Mouse (Mus musculus) adrenal gland, postnatal 14 days (tissue): ENCODE data around the gene Atp1a4. TPM values are rescaled to one million over a fixed set of nuclear protein-coding genes. Genes with fewer than 3 reads are reported as not detected.
A peak's percentile ranks its signal among the peaks of the same experiment; 100 is the strongest.
"Not testable (repeated sequence)": the region's sequence is repeated elsewhere in the genome, so short reads cannot be mapped to it uniquely, and the experiment has no call there.

Source experiments
- DNase-seq: peaks from one replicate; pipeline ENCODE4 v3.0.0; 2021; ENCODE audit warnings: mixed read lengths
- total RNA-seq: library from RNA; stranded (reverse); gene quantifications from 2 replicates; pipeline ENCODE4 v1.2.3, GENCODE M21; 2021

Atp1a4 gene
- total RNA-seq, 1 experiment from 2014 or later: 0.22 TPM

GRCm38 (mm10) chr1:172281522-172282254 is 23.5 kb upstream of the Atp1a4 start:
- DNase-seq: peak; percentile 60

GRCm38 (mm10) chr1:172279768-172280509 is 21.7 kb upstream of the Atp1a4 start:
- DNase-seq: no peak

DNA sequence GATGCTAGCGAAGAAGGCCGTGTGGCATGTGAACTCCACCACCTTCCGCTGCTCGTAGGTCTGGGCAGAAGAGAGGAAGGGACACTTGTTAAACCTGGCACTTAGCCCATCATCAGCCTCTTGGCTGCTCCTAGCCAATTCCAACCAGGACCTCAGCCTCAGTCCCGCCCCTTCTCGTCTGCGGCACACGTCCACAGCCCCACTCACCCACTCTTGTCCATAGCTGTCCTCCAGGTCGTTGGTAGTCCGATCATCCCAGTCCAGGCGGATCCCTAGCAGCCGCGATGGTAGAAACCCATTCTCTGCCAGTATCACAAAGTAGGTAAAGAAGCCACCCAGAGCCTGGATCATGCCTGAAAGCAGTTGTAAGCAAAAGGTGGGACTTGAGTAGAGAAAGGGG is 20.1 kb upstream of the Atp1a4 start:
- no peak for DNase-seq

- DNase-seq: no peak
Measured at GRCm38 (mm10) chr1:172277172-172277571, 19.0 kb upstream of the Atp1a4 start.

DNA sequence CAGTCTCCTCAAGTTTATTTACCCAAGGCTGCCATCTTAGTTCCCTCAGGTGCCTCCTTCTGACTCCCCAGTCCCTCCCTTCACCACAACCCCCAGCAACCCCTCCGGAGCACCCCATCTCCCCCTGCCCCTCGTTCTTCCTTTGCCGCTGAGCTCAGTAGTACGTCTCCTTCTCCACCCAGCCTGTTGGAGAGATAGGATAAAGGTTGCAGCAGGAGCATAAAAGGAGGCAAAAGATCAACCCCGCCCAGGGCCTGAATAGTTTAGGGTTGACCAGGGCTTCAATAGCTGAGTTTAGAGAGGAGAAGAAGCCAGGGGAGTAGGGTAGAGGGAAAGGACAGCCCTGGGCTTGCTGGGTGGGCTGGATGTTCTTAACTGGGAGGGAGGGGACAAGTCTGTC is 16.3 kb upstream of the Atp1a4 start:
- DNase-seq: no peak

DNA sequence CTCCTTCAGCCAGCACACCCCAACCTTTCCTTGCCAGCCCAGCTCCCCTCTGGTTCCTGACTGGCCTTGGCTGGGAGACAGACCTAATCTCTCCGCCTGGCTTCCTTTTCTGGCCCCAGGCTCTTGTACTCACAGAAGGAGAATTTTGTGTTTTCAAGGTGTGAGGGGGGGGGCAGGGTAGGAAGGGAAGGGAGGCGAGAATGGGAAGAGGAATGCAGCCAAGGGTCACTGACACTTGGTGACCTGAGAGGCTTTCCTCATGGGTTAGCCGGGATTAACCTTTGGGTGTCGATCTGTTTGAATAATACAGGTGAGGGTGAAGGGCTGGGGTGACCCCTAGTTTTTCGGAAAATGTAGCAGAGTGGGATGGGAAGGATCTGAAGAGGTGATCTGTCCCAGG is 15.9 kb upstream of the Atp1a4 start:
- DNase-seq: no peak

DNA sequence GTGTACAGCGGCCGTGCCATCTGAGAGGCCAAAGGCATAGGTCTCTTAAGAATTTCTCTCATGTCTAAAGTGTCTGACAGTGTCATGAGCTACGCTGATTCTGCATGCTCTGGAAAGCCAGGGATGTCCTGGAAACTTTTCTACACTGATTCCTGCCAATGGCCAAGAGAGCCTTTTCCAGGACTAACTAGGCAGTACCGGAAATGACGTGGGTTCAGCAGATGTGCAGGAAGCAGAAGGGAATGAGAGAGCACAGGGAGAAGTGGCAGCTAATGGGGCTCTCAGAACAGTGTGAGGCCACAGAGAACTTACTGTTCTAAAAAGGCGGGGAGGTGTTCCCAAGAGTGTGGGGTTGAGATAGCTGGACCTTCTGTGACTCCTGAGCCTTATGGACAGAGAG is 15.2 kb upstream of the Atp1a4 start:
- DNase-seq: no peak

DNA sequence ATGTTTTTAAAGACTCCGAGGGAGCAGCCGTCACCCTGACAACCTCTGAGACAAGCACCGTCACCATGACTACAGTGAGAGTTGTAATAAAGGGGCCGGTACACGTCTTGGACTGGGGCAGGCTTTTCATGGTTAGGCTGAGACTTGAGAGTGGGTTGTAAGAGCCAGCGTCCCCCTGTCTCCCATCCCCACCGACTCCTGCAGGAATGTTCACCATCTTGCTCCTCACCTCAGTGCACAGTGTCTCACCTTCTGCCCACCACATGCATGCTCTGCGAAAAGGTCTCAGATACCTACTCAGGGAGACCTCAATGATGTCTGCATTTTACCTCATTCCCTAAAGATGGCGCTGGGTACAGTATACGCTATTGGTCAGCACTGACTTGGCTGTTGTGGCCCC is 13.6 kb upstream of the Atp1a4 start:
- DNase-seq: no peak

- DNase-seq: no peak
Measured at GRCm38 (mm10) chr1:172271208-172271607, 13.0 kb upstream of the Atp1a4 start.

- DNase-seq: no peak
Measured at GRCm38 (mm10) chr1:172261477-172262078, 3.4 kb upstream of the Atp1a4 start, which contains the start of gene Igsf8. Gene Igsf8 (plus strand): TSS chr1:172261641.

- DNase-seq: peak; percentile 39
Measured at GRCm38 (mm10) chr1:172247679-172248078, 10.5 kb downstream of the Atp1a4 start.

GRCm38 (mm10) chr1:172247216-172247615 is 11.0 kb downstream of the Atp1a4 start:
- no peak for DNase-seq

- DNase-seq: not testable (repeated sequence)
Measured at GRCm38 (mm10) chr1:172244645-172245044, 13.6 kb downstream of the Atp1a4 start.

DNA sequence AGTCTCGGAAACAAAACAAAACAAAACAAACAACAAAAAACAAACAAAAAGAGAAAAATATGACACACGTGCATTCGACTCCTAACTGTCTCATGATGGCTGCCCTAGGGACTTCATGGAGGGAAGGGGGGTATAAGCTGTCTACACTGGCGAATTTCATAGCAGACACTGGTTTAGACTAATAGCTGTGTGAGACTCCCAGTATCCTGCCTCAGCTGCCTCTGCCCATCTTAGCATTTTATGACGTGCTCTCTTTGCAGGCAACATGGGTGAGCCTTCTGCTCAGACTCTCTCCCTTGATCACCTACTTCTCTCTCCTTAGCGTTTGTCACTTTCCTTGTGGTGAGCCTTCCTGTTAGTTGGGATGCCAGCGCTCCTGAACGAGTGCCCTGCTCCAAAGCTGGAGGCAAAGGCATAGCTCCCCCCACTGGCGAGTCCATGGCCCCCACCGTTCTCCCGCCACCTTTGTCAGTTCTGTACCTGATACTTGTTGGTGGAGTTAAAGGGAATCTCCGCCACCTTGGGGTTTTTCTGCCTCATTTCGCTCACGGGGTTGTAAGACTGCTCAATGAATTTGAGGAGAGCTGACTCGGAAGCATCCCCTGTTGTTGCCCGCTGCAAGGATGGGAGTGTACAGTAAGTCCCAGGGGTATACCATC is 14.5 kb downstream of the Atp1a4 start:
- DNase-seq: no peak

GRCm38 (mm10) chr1:172242401-172242800 is 15.8 kb downstream of the Atp1a4 start:
- no peak for DNase-seq

DNA sequence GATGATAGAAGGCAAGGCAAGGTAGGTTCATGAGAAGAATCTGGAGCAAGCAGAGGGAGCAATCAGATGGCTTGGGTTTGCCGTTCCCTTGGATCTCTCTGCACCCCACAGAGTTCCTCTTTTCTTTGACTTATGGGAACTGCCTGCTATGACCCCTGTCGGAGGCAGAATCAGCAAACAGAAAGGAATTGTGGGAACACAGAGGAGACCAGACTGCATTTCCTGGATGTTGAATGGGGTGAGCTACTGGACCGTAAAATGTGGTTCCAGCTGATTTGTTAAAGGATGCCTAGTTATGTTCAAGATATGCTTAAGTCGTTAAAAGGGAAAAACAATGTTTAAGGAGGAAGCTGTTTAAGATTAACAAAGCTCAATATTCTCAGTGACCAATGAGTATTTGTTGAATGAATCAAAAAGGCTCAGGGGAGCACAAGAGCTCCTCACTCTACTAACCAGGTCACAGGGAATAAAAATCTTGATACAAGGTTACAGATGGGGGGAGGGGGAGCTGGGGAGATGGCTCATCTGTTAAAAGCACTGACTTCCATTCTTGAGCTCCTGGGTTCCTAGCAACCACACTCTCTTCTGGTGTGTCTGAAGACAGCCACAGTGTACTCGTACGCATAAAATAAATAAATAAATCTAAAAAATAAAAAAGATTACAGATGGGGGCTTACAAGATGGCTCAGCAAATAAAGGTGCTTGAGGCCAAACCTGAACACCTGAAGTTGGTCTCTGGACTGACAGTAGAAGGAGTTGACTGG is 17.1 kb downstream of the Atp1a4 start:
- no peak for DNase-seq

GRCm38 (mm10) chr1:172229215-172229614 is 29.0 kb downstream of the Atp1a4 start:
- DNase-seq: no peak

GRCm38 (mm10) chr1:172228209-172228608 is 30.0 kb downstream of the Atp1a4 start:
- DNase-seq: peak; percentile 54

GRCm38 (mm10) chr1:172221297-172222063 is 36.7 kb downstream of the Atp1a4 start:
- DNase-seq: no peak

- peak; percentile 72 for DNase-seq
Measured at GRCm38 (mm10) chr1:172220414-172220813, 37.8 kb downstream of the Atp1a4 start.
